Mouse (Mus musculus) embryonic facial prominence, embryonic 15.5 days (tissue): ENCODE measurements around the gene Hcar2. TPM values are rescaled to one million over a fixed set of nuclear protein-coding genes. Genes with fewer than 3 reads are reported as not detected.

Experiments
- ATAC-seq: fragments of 200-750 bp; cut with Nextera tagmentation; 2 replicates; pipeline ENCODE4 v1.8.0; 2017; ENCODE audit warnings: low read depth, moderate TSS enrichment; ENCODE audit not compliant: insufficient number of reproducible peaks, low FRiP score, low TSS enrichment
- H3K27ac ChIP-seq: fragments of 300-500 bp; sonication (generic); replicated peaks from 2 replicates; pipeline ENCODE4 v1.5.1; 2015; ENCODE audit warnings: mild to moderate bottlenecking, inconsistent platforms
- H3K27me3 ChIP-seq: fragments of 300-500 bp; sonication (generic); 2 replicates; pipeline ENCODE4 v1.6.1; 2015; ENCODE audit warnings: inconsistent platforms
- H3K36me3 ChIP-seq: fragments of 300-500 bp; sonication (generic); 2 replicates; pipeline ENCODE4 v1.6.1; 2015; ENCODE audit warnings: mild to moderate bottlenecking, inconsistent platforms
- H3K4me1 ChIP-seq: fragments of 300-500 bp; sonication (generic); 2 replicates; pipeline ENCODE4 v1.6.1; 2015; ENCODE audit warnings: inconsistent platforms
- H3K4me2 ChIP-seq: fragments of 300-500 bp; sonication (generic); replicated peaks from 2 replicates; pipeline ENCODE4 v1.6.1; 2015; ENCODE audit warnings: mild to moderate bottlenecking, inconsistent platforms
- H3K4me3 ChIP-seq: fragments of 300-500 bp; sonication (generic); replicated peaks from 2 replicates; pipeline ENCODE4 v1.5.1; 2015; ENCODE audit warnings: mild to moderate bottlenecking, inconsistent platforms
- H3K9ac ChIP-seq: fragments of 300-500 bp; sonication (generic); 2 replicates; pipeline ENCODE4 v1.6.1; 2015; ENCODE audit warnings: inconsistent platforms
- H3K9me3 ChIP-seq: fragments of 300-500 bp; sonication (generic); replicated peaks from 2 replicates; pipeline ENCODE4 v1.6.1; 2016; ENCODE audit warnings: inconsistent platforms
- WGBS: fragments of 180-500 bp; shearing (Covaris S2); methylation state at CpG from one replicate; pipeline ENCODE4 v1.1.7; 2015; 5-methylcytosine and 5-hydroxymethylcytosine counted together
- polyA plus RNA-seq: library from polyadenylated mRNA; unstranded; fragments of >200 nt; fragmentation: Nextera tagmentation; extraction: Ambion mirVana; gene quantifications from 2 replicates; pipeline ENCODE4 v1.2.1, GENCODE M21; 2015

Hcar2 gene
- polyA plus RNA-seq, 1 experiment from 2014 or later: 7.5 TPM

GRCm38 (mm10) chr5:123862374-123863350 lies 2.6 kb downstream of the Hcar2 start:
- H3K9ac ChIP-seq: no peak overlapping the region
- H3K27ac ChIP-seq: peak overlapping the region; percentile 66
- H3K4me2 ChIP-seq: peak overlapping the region; percentile 8; the same call in 1 of the 2 replicates
- 67% methylated on average over 15 of the region's 15 CpGs for WGBS
- no peaks in the 10 kb centered on the region for H3K36me3 ChIP-seq
- no peaks in the 10 kb centered on the region for H3K27me3 ChIP-seq
- H3K4me3 ChIP-seq: peak overlapping the region; percentile 7; the same call in 1 of the 2 replicates
- no peaks in the 10 kb centered on the region for H3K9me3 ChIP-seq
- H3K4me1 ChIP-seq: peaks cover 7% of the 10 kb centered on the region; the same call in 1 of the 2 replicates
- no peak for ATAC-seq

- Histone ChIP-seq H3K9ac (no peak overlapping the region), H3K36me3 (no peaks in the 10 kb centered on the region), H3K27me3 (no peaks in the 10 kb centered on the region), H3K4me2 (no peak overlapping the region), H3K4me1 (peaks cover 3% of the 10 kb centered on the region; the same call in 1 of the 2 replicates), H3K9me3 (no peaks in the 10 kb centered on the region), H3K27ac (no peak overlapping the region), H3K4me3 (no peak overlapping the region)
- no peak for ATAC-seq
- WGBS: 48% methylated on average over 11 of the region's 11 CpGs
These were observed 6.5 kb downstream of the Hcar2 start for GRCm38 (mm10) chr5:123858798-123859197.

- Histone ChIP-seq H3K9me3 (no peaks in the 10 kb centered on the region), H3K9ac (no peak overlapping the region), H3K4me1 (peaks cover 3% of the 10 kb centered on the region; the same call in 1 of the 2 replicates), H3K36me3 (no peaks in the 10 kb centered on the region), H3K27me3 (no peaks in the 10 kb centered on the region), H3K4me3 (no peak overlapping the region), H3K27ac (no peak overlapping the region), H3K4me2 (no peak overlapping the region)
- ATAC-seq: no peak
- 80% methylated on average over 9 of the region's 9 CpGs for WGBS
These were observed 10.8 kb downstream of the Hcar2 start for GRCm38 (mm10) chr5:123854511-123854910.

- WGBS: 86% methylated on average over 11 of the region's 11 CpGs
- no peak for ATAC-seq
- no peak overlapping the region for H3K4me2 ChIP-seq
These were observed 11.3 kb downstream of the Hcar2 start for GRCm38 (mm10) chr5:123853877-123854504.

GRCm38 (mm10) chr5:123851398-123851797 lies 13.9 kb downstream of the Hcar2 start:
- 45% methylated on average over 2 of the region's 2 CpGs for WGBS
- H3K27ac ChIP-seq: no peak overlapping the region

More at GRCm38 (mm10) chr5:123853877-123854504, 11.3 kb downstream of the Hcar2 start:
- no peaks in the 10 kb centered on the region for H3K36me3 ChIP-seq
- H3K27me3 ChIP-seq: no peaks in the 10 kb centered on the region
- H3K9me3 ChIP-seq: no peaks in the 10 kb centered on the region
- H3K9ac ChIP-seq: no peak overlapping the region
- no peak overlapping the region for H3K27ac ChIP-seq
- H3K4me1 ChIP-seq: peaks cover under 1% of the 10 kb centered on the region; the same call in 1 of the 2 replicates
- no peak overlapping the region for H3K4me3 ChIP-seq

GRCm38 (mm10) chr5:123844316-123844715 lies 21.0 kb downstream of the Hcar2 start:
- Histone ChIP-seq H3K9me3 (no peaks in the 10 kb centered on the region), H3K4me2 (no peak overlapping the region), H3K27me3 (no peaks in the 10 kb centered on the region), H3K9ac (no peak overlapping the region), H3K36me3 (no peaks in the 10 kb centered on the region), H3K27ac (no peak overlapping the region), H3K4me3 (no peak overlapping the region), H3K4me1 (no peaks in the 10 kb centered on the region)
- 84% methylated on average over 14 of the region's 14 CpGs for WGBS
- ATAC-seq: no peak

More at GRCm38 (mm10) chr5:123851398-123851797, 13.9 kb downstream of the Hcar2 start:
- H3K9ac ChIP-seq: no peak overlapping the region
- H3K9me3 ChIP-seq: no peaks in the 10 kb centered on the region
- no peak overlapping the region for H3K4me3 ChIP-seq
- no peaks in the 10 kb centered on the region for H3K27me3 ChIP-seq
- no peaks in the 10 kb centered on the region for H3K4me1 ChIP-seq
- ATAC-seq: no peak
- H3K36me3 ChIP-seq: no peaks in the 10 kb centered on the region
- H3K4me2 ChIP-seq: no peak overlapping the region

- no peak overlapping the region for H3K4me3 ChIP-seq
- no peaks in the 10 kb centered on the region for H3K36me3 ChIP-seq
- H3K27ac ChIP-seq: no peak overlapping the region
- no peak overlapping the region for H3K9ac ChIP-seq
- 44% methylated on average over 4 of the region's 4 CpGs for WGBS
- no peaks in the 10 kb centered on the region for H3K9me3 ChIP-seq
- no peaks in the 10 kb centered on the region for H3K27me3 ChIP-seq
- no peak overlapping the region for H3K4me2 ChIP-seq
- H3K4me1 ChIP-seq: no peaks in the 10 kb centered on the region
- no peak for ATAC-seq
These were observed 21.5 kb downstream of the Hcar2 start for GRCm38 (mm10) chr5:123843816-123844215.

- H3K9me3 ChIP-seq: no peaks in the 10 kb centered on the region
- WGBS: 47% methylated on average over 3 of the region's 3 CpGs
- no peak for ATAC-seq
- no peaks in the 10 kb centered on the region for H3K4me1 ChIP-seq
- no peaks in the 10 kb centered on the region for H3K27me3 ChIP-seq
- no peak overlapping the region for H3K9ac ChIP-seq
- no peaks in the 10 kb centered on the region for H3K36me3 ChIP-seq
- no peak overlapping the region for H3K4me3 ChIP-seq
- H3K4me2 ChIP-seq: no peak overlapping the region
- H3K27ac ChIP-seq: no peak overlapping the region
These were observed 22.4 kb downstream of the Hcar2 start for GRCm38 (mm10) chr5:123842935-123843282.

- H3K9ac ChIP-seq: no peak overlapping the region
- no peak for ATAC-seq
- WGBS: 67% methylated on average over 11 of the region's 11 CpGs
- H3K4me2 ChIP-seq: no peak overlapping the region
- H3K27me3 ChIP-seq: no peaks in the 10 kb centered on the region
- no peak overlapping the region for H3K27ac ChIP-seq
- H3K9me3 ChIP-seq: no peaks in the 10 kb centered on the region
- H3K4me3 ChIP-seq: no peak overlapping the region
- no peaks in the 10 kb centered on the region for H3K36me3 ChIP-seq
- H3K4me1 ChIP-seq: no peaks in the 10 kb centered on the region
These were observed 22.9 kb downstream of the Hcar2 start for GRCm38 (mm10) chr5:123842221-123842934.

- no peak overlapping the region for H3K4me2 ChIP-seq
- H3K27me3 ChIP-seq: no peaks in the 10 kb centered on the region
- H3K4me1 ChIP-seq: no peaks in the 10 kb centered on the region
- no peaks in the 10 kb centered on the region for H3K36me3 ChIP-seq
- H3K4me3 ChIP-seq: no peak overlapping the region
- H3K9me3 ChIP-seq: no peaks in the 10 kb centered on the region
- no peak overlapping the region for H3K9ac ChIP-seq
- no peak for ATAC-seq
- WGBS: 44% methylated on average over 4 of the region's 4 CpGs
- no peak overlapping the region for H3K27ac ChIP-seq
These were observed 27.9 kb downstream of the Hcar2 start for GRCm38 (mm10) chr5:123837371-123837770.

- Histone ChIP-seq H3K27ac (no peak overlapping the region), H3K4me1 (no peaks in the 10 kb centered on the region), H3K4me3 (no peak overlapping the region), H3K9me3 (no peaks in the 10 kb centered on the region), H3K36me3 (no peaks in the 10 kb centered on the region), H3K4me2 (no peak overlapping the region), H3K9ac (no peak overlapping the region), H3K27me3 (no peaks in the 10 kb centered on the region)
- 84% methylated on average over 3 of the region's 3 CpGs for WGBS
- ATAC-seq: no peak
These were observed 30.5 kb downstream of the Hcar2 start for GRCm38 (mm10) chr5:123834836-123835235.
